Mouse (Mus musculus) urinary bladder, postnatal 4 days (tissue): Measurements from ENCODE around the gene Tff3.

Experiments
- DNase-seq, 2 experiments: peaks; one replicate each; pipeline ENCODE4 v3.0.0; 2021 to 2022; ENCODE audit warnings: low spot score in 2 of 2

Tff3 gene

GRCm38 (mm10) chr17:31129452-31129851 lies at the start of gene Tff3:
Gene Tff3, minus strand, starts transcription at chr17:31129646.
- no peak for DNase-seq

GRCm38 (mm10) chr17:31176321-31176720 lies 46.9 kb upstream of the Tff3 start:
- no peak for DNase-seq

GRCm38 (mm10) chr17:31169796-31170195 lies 40.4 kb upstream of the Tff3 start:
- DNase-seq: no peak

GRCm38 (mm10) chr17:31165127-31165526 lies 35.7 kb upstream of the Tff3 start, which contains the start of gene Tff1:
Gene Tff1, minus strand, starts transcription at chr17:31165277.
- no peak for DNase-seq

- DNase-seq: no peak
These were observed 34.4 kb upstream of the Tff3 start for GRCm38 (mm10) chr17:31163821-31164220.

- no peak for DNase-seq
These were observed 33.2 kb upstream of the Tff3 start for GRCm38 (mm10) chr17:31162607-31163006.

GRCm38 (mm10) chr17:31160291-31160690 lies 30.8 kb upstream of the Tff3 start:
- no peak for DNase-seq

GRCm38 (mm10) chr17:31157921-31158320 lies 28.5 kb upstream of the Tff3 start:
- DNase-seq: no peak

GRCm38 (mm10) chr17:31153785-31154184 lies 24.3 kb upstream of the Tff3 start:
- DNase-seq: no peak

- DNase-seq: no peak
These were observed 23.6 kb upstream of the Tff3 start for GRCm38 (mm10) chr17:31152966-31153499.

- DNase-seq: no peak
These were observed 23.1 kb upstream of the Tff3 start for GRCm38 (mm10) chr17:31152512-31152911.

- no peak for DNase-seq
These were observed 16.6 kb upstream of the Tff3 start for GRCm38 (mm10) chr17:31145998-31146397.

- DNase-seq: no peak
These were observed 14.9 kb upstream of the Tff3 start, which contains the start of gene Tff2 for GRCm38 (mm10) chr17:31144040-31145037. Gene Tff2, minus strand, starts transcription at chr17:31144282.

GRCm38 (mm10) chr17:31142116-31142515 lies 12.7 kb upstream of the Tff3 start:
- no peak for DNase-seq

GRCm38 (mm10) chr17:31138398-31138797 lies 9.0 kb upstream of the Tff3 start:
- no peak for DNase-seq

- no peak for DNase-seq
These were observed 7.4 kb upstream of the Tff3 start for GRCm38 (mm10) chr17:31136821-31137220.

- DNase-seq: no peak
These were observed 6.8 kb upstream of the Tff3 start for GRCm38 (mm10) chr17:31136291-31136690.

GRCm38 (mm10) chr17:31134913-31135312 lies 5.5 kb upstream of the Tff3 start:
- no peak for DNase-seq

- DNase-seq: no peak
These were observed 4.3 kb upstream of the Tff3 start for GRCm38 (mm10) chr17:31133776-31134175.

- DNase-seq: no peak
These were observed 1.9 kb upstream of the Tff3 start for GRCm38 (mm10) chr17:31131269-31131821.

- no peak for DNase-seq
These were observed 633 bp downstream of the Tff3 start for GRCm38 (mm10) chr17:31128708-31129318.
